Mouse (Mus musculus): ENCODE measurements around the gene Olfr223. TPM values are rescaled to one million over a fixed set of nuclear protein-coding genes. Genes with fewer than 3 reads are reported as not detected.

Gene Olfr223
- polyA plus RNA-seq, 1 experiment = not detected

DNA sequence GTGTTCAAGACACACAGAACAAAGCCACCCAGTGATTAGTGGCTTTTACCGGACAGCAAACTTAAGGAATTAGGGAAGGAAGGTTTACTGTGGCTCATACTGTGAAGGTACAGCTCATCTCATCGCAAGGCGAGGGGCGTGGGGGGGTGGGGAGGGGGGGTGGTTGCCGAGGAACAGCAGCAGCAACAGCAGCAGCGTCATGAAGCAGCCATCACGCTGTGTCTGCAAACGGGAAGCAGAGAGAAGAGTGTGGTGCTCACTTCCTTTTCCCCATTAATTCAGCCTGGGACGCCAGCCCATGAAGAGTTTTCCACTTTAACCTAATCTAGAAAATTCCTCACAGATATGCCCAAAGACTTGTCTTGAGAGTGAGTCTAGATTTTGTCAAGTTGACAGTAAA, 30.3 kb downstream of the Olfr223 start:
- Histone ChIP-seq H3K9ac (ENCODE audit: low read depth, poor library complexity, severe bottlenecking) (no peak overlapping the region), H3K36me3 (ENCODE audit: control insufficient read depth, insufficient read depth, low read length, poor library complexity, severe bottlenecking) (no peaks in the 10 kb centered on the region), H3K9me3 (replicated peaks; ENCODE audit: control insufficient read depth, insufficient read depth, low read length, poor library complexity, severe bottlenecking) (peaks cover 5% of the 10 kb centered on the region), H3K27ac (ENCODE audit: insufficient read depth, low read length) (no peak overlapping the region), H3K27me3 (ENCODE audit: control insufficient read depth, insufficient read depth, low read length, poor library complexity, severe bottlenecking) (no peaks in the 10 kb centered on the region), H3K4me1 (ENCODE audit: control insufficient read depth, insufficient read depth, low read length) (peaks cover 1% of the 10 kb centered on the region), H3K4me3 (ENCODE audit: low read depth, low read length) (no peak overlapping the region)
- TF ChIP-seq POLR2A (IDR thresholded peaks at IDR 0.05; ENCODE audit: insufficient read depth, low read length) (no peak), CTCF (IDR thresholded peaks at IDR 0.05; ENCODE audit: low read depth, low read length) (no peak), EP300 (IDR thresholded peaks at IDR 0.05; ENCODE audit: insufficient read depth, low read depth, low read length) (no peak)

DNA sequence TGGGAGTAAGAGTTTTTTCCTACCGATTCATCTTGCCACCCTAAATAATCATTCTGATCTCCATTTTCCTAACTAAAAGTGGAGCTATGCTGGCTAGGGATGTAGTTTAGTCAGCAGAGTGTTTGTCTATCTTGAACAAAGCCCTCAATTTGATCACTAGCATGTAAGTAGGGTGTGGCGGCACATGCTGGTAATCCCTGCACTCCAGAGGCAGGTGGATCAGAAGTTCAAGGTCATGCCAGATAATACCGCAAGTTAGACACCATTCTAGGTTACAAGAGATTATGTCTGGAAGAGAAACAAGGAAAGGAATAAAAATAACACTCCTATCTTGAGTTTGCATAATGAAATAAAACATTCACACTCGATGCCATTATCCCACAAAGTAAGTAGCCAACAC, 30.8 kb downstream of the Olfr223 start:
- Histone ChIP-seq H3K9me3 (replicated peaks; ENCODE audit: control insufficient read depth, insufficient read depth, low read length, poor library complexity, severe bottlenecking) (peaks cover 5% of the 10 kb centered on the region), H3K4me3 (ENCODE audit: low read depth, low read length) (no peak overlapping the region), H3K4me1 (ENCODE audit: control insufficient read depth, insufficient read depth, low read length) (peaks cover 1% of the 10 kb centered on the region), H3K27ac (ENCODE audit: insufficient read depth, low read length) (no peak overlapping the region), H3K9ac (ENCODE audit: low read depth, poor library complexity, severe bottlenecking) (no peak overlapping the region), H3K27me3 (ENCODE audit: control insufficient read depth, insufficient read depth, low read length, poor library complexity, severe bottlenecking) (no peaks in the 10 kb centered on the region), H3K36me3 (ENCODE audit: control insufficient read depth, insufficient read depth, low read length, poor library complexity, severe bottlenecking) (no peaks in the 10 kb centered on the region)
- TF ChIP-seq CTCF (IDR thresholded peaks at IDR 0.05; ENCODE audit: low read depth, low read length) (no peak), POLR2A (IDR thresholded peaks at IDR 0.05; ENCODE audit: insufficient read depth, low read length) (no peak), EP300 (IDR thresholded peaks at IDR 0.05; ENCODE audit: insufficient read depth, low read depth, low read length) (no peak)

DNA sequence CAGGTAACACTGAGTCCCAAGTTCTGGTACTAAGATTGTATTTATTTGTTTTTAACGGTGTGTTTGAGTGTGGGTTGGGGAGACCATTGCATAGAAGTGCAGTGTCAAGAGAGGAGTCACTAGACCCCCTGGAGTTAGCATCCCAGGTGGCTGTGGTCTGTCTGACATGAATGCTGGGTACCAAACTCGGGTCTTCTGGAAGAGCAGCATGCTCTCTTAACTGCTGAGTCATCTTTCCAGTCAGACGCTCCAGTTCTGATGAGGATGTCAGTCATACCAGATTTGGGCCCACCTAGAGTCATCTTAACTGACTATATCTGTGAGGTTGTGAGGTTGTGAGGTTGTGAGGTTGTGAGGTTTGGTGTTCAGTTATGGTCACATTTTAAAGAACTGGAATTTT, 32.2 kb downstream of the Olfr223 start:
- no peak overlapping the region for H3K27ac ChIP-seq (ENCODE audit: insufficient read depth, low read length)
- TF ChIP-seq CTCF (IDR thresholded peaks at IDR 0.05; ENCODE audit: low read depth, low read length) (no peak), POLR2A (IDR thresholded peaks at IDR 0.05; ENCODE audit: insufficient read depth, low read length) (no peak), EP300 (IDR thresholded peaks at IDR 0.05; ENCODE audit: insufficient read depth, low read depth, low read length) (no peak)
- H3K9me3 ChIP-seq (replicated peaks; ENCODE audit: control insufficient read depth, insufficient read depth, low read length, poor library complexity, severe bottlenecking) = peaks cover 5% of the 10 kb centered on the region
- H3K9ac ChIP-seq (ENCODE audit: low read depth, poor library complexity, severe bottlenecking) = no peak overlapping the region
- no peaks in the 10 kb centered on the region for H3K27me3 ChIP-seq (ENCODE audit: control insufficient read depth, insufficient read depth, low read length, poor library complexity, severe bottlenecking)
- no peaks in the 10 kb centered on the region for H3K36me3 ChIP-seq (ENCODE audit: control insufficient read depth, insufficient read depth, low read length, poor library complexity, severe bottlenecking)
- H3K4me1 ChIP-seq (ENCODE audit: control insufficient read depth, insufficient read depth, low read length) = peaks cover 1% of the 10 kb centered on the region
- no peak overlapping the region for H3K4me3 ChIP-seq (ENCODE audit: low read depth, low read length)

DNA sequence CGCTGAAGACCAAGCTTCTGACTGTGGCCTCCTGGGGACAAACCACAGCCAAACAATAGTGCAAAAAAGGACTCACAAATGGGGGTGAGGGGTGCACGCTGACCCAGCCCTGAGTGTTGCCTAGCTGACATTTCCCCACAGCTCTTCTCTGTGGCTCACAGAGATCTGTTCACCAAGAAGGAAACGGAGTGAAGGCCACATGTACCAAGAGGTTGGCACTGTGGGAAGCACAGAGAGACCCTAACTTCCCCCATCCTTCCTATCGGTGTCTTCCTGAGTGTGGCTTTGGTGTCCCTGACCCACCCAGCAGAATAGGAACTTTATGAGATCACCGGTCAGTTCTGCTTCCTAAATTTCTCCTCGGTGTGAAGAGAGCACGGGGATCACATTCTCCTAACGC, 38.6 kb downstream of the Olfr223 start:
- TF ChIP-seq POLR2A (IDR thresholded peaks at IDR 0.05; ENCODE audit: insufficient read depth, low read length) = no peak
- no peak for TF ChIP-seq EP300 (IDR thresholded peaks at IDR 0.05; ENCODE audit: insufficient read depth, low read depth, low read length)
- no peak for TF ChIP-seq CTCF (IDR thresholded peaks at IDR 0.05; ENCODE audit: low read depth, low read length)
- H3K9me3 ChIP-seq (replicated peaks; ENCODE audit: control insufficient read depth, insufficient read depth, low read length, poor library complexity, severe bottlenecking) = no peaks in the 10 kb centered on the region

DNA sequence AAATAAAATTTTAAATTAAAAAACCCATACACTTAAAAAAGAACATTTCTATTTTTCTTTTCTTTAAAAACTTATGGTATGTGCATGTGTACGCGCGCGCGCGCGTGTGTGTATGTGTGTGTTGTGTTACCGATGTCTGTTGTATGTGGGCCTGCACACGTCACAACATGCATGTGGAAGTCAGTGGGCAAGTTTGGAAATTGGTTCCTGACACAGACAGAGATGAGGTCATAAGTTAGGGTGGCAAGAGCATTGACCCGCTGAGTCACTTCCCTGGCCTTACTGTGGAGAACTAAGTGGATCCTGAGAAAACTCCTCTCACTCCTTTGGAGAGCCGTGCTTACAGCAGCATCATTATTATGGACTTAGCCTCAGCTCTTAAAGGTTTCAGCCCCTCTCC, 39.0 kb downstream of the Olfr223 start:
- no peak overlapping the region for H3K27ac ChIP-seq (ENCODE audit: insufficient read depth, low read length)
- no peak overlapping the region for H3K9ac ChIP-seq (ENCODE audit: low read depth, poor library complexity, severe bottlenecking)

More for the DNA sequence above, 38.6 kb downstream of the Olfr223 start:
- no peak overlapping the region for H3K27ac ChIP-seq (ENCODE audit: insufficient read depth, low read length)
- H3K9ac ChIP-seq (ENCODE audit: low read depth, poor library complexity, severe bottlenecking) = no peak overlapping the region
- H3K36me3 ChIP-seq (ENCODE audit: control insufficient read depth, insufficient read depth, low read length, poor library complexity, severe bottlenecking) = no peaks in the 10 kb centered on the region
- H3K4me1 ChIP-seq (ENCODE audit: control insufficient read depth, insufficient read depth, low read length) = no peaks in the 10 kb centered on the region
- H3K27me3 ChIP-seq (ENCODE audit: control insufficient read depth, insufficient read depth, low read length, poor library complexity, severe bottlenecking) = no peaks in the 10 kb centered on the region
- H3K4me3 ChIP-seq (ENCODE audit: low read depth, low read length) = no peak overlapping the region

DNA sequence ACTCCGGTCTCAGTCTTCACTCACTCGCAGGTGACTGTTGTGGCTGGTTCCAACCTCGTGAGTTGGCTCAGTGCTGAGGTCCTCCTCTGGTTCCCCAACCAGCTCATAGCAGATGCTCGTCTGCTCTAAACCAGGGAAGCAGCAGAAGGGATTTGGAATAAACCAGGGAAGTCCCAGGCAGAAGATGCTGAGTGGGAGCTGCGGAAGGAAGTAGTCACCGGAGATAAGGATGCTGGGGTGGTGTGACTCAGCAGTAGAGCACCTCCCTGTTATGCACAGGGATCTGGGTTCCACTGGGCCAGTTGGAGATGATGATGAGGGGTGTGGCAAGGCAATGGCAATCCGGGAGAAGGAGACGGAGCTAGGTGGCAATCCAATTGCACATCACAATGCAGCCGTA, 49.1 kb downstream of the Olfr223 start:
- H3K36me3 ChIP-seq (ENCODE audit: control insufficient read depth, insufficient read depth, low read length, poor library complexity, severe bottlenecking) = no peaks in the 10 kb centered on the region
- H3K27ac ChIP-seq (ENCODE audit: insufficient read depth, low read length) = no peak overlapping the region
- H3K27me3 ChIP-seq (ENCODE audit: control insufficient read depth, insufficient read depth, low read length, poor library complexity, severe bottlenecking) = no peaks in the 10 kb centered on the region
- no peaks in the 10 kb centered on the region for H3K9me3 ChIP-seq (replicated peaks; ENCODE audit: control insufficient read depth, insufficient read depth, low read length, poor library complexity, severe bottlenecking)
- H3K4me1 ChIP-seq (ENCODE audit: control insufficient read depth, insufficient read depth, low read length) = no peaks in the 10 kb centered on the region
- H3K9ac ChIP-seq (ENCODE audit: low read depth, poor library complexity, severe bottlenecking) = no peak overlapping the region
- no peak for TF ChIP-seq POLR2A (IDR thresholded peaks at IDR 0.05; ENCODE audit: insufficient read depth, low read length)
- no peak for TF ChIP-seq CTCF (IDR thresholded peaks at IDR 0.05; ENCODE audit: low read depth, low read length)
- no peak for TF ChIP-seq EP300 (IDR thresholded peaks at IDR 0.05; ENCODE audit: insufficient read depth, low read depth, low read length)
- no peak overlapping the region for H3K4me3 ChIP-seq (ENCODE audit: low read depth, low read length)

More for the DNA sequence above, 39.0 kb downstream of the Olfr223 start:
- no peak overlapping the region for H3K4me3 ChIP-seq (ENCODE audit: low read depth, low read length)
- no peaks in the 10 kb centered on the region for H3K9me3 ChIP-seq (replicated peaks; ENCODE audit: control insufficient read depth, insufficient read depth, low read length, poor library complexity, severe bottlenecking)
- no peaks in the 10 kb centered on the region for H3K36me3 ChIP-seq (ENCODE audit: control insufficient read depth, insufficient read depth, low read length, poor library complexity, severe bottlenecking)
- no peaks in the 10 kb centered on the region for H3K4me1 ChIP-seq (ENCODE audit: control insufficient read depth, insufficient read depth, low read length)
- TF ChIP-seq CTCF (IDR thresholded peaks at IDR 0.05; ENCODE audit: low read depth, low read length) (no peak), EP300 (IDR thresholded peaks at IDR 0.05; ENCODE audit: insufficient read depth, low read depth, low read length) (no peak)
- no peaks in the 10 kb centered on the region for H3K27me3 ChIP-seq (ENCODE audit: control insufficient read depth, insufficient read depth, low read length, poor library complexity, severe bottlenecking)
